Mouse (Mus musculus) kidney, adult 10 weeks (tissue): ENCODE data around the gene Gm13278. TPM values are rescaled to one million over a fixed set of nuclear protein-coding genes. Genes with fewer than 3 reads are reported as not detected.

Experiments
- polyA plus RNA-seq: library from polyadenylated mRNA; stranded (reverse); fragments of 350-450 nt; fragmentation: Illumina TruSeq; extraction: RNeasy Lipid Tissue Mini Kit (QIAGEN cat#74804); gene quantifications from one replicate; pipeline ENCODE4 v1.2.3, GENCODE M21; 2014; ENCODE audit warnings: low read depth, low replicate concordance

The Gm13278 gene
- polyA plus RNA-seq, 1 experiment from 2014 or later, result not detected

Other genes with a start within 250 kb of the Gm13278 start
- gene Ifna15, start 233.3 kb upstream of the Gm13278 start, polyA plus RNA-seq, result not detected
- not detected for gene Ifna14, start 219.8 kb upstream of the Gm13278 start, polyA plus RNA-seq
- gene Ifna9, start 199.2 kb upstream of the Gm13278 start, polyA plus RNA-seq, result not detected
- gene Ifna12, start 188.2 kb upstream of the Gm13278 start, polyA plus RNA-seq, result not detected
- gene C87499, start 157.1 kb upstream of the Gm13278 start, polyA plus RNA-seq, result not detected
- not detected for gene Ifna13, start 147.1 kb upstream of the Gm13278 start, polyA plus RNA-seq
- gene Ifna16, start 114.6 kb upstream of the Gm13278 start, polyA plus RNA-seq, result not detected
- not detected for gene Ifna2, start 107.6 kb upstream of the Gm13278 start, polyA plus RNA-seq
- not detected for gene Ifnab, start 100.2 kb upstream of the Gm13278 start, polyA plus RNA-seq
- gene Gm26566, start 69.7 kb upstream of the Gm13278 start, polyA plus RNA-seq, result not detected
- 132 TPM for gene Klhl9, start 69.1 kb upstream of the Gm13278 start, polyA plus RNA-seq
- gene Gm13271, start 36.7 kb upstream of the Gm13278 start, polyA plus RNA-seq, result not detected
- not detected for gene Gm13283, start 31.4 kb upstream of the Gm13278 start, polyA plus RNA-seq
- gene Gm13290, start 17.7 kb upstream of the Gm13278 start, polyA plus RNA-seq, result not detected
- gene Gm13289, start 14.6 kb upstream of the Gm13278 start, polyA plus RNA-seq, result not detected
- gene Gm13272, start 11.7 kb upstream of the Gm13278 start, polyA plus RNA-seq, result not detected
- not detected for gene Ifnz, start 9.4 kb upstream of the Gm13278 start, polyA plus RNA-seq
- gene Gm13276, start 5.8 kb upstream of the Gm13278 start, polyA plus RNA-seq, result not detected
- not detected for gene Gm13277, start 2.9 kb upstream of the Gm13278 start, polyA plus RNA-seq
- gene Gm13275, start 2.9 kb downstream of the Gm13278 start, polyA plus RNA-seq, result not detected
- gene Gm13279, start 5.8 kb downstream of the Gm13278 start, polyA plus RNA-seq, result not detected
- gene Gm13285, start 8.1 kb downstream of the Gm13278 start, polyA plus RNA-seq, result not detected
- gene Gm13287, start 11.7 kb downstream of the Gm13278 start, polyA plus RNA-seq, result not detected
- not detected for gene Gm13288, start 14.0 kb downstream of the Gm13278 start, polyA plus RNA-seq
- gene Ifna7, start 24.7 kb downstream of the Gm13278 start, polyA plus RNA-seq, result not detected
- not detected for gene Ifna11, start 28.4 kb downstream of the Gm13278 start, polyA plus RNA-seq
- not detected for gene Ifna6, start 35.9 kb downstream of the Gm13278 start, polyA plus RNA-seq
- gene Ifna5, start 44.0 kb downstream of the Gm13278 start, polyA plus RNA-seq, result not detected
- gene Ifna4, start 50.3 kb downstream of the Gm13278 start, polyA plus RNA-seq, result not detected
- gene Ifna1, start 58.5 kb downstream of the Gm13278 start, polyA plus RNA-seq, result not detected
- gene Ifne, start 88.7 kb downstream of the Gm13278 start, polyA plus RNA-seq, result not detected